Mouse (Mus musculus) C2C12 (cell line): ENCODE measurements at regions not wholly inside any gene's neighbourhood (a gene's known extent, or its start where the extent isn't known, plus 50 kb on each side); places are given as distances from the start of the nearest gene placed in this dataset.

Experiments used
- H3K27me3 ChIP-seq: one replicate; pipeline ENCODE4 v1.6.1; 2011; ENCODE audit not compliant: control insufficient read depth, insufficient read depth, insufficient read length
- H3K36me3 ChIP-seq: one replicate; pipeline ENCODE4 v1.6.1; 2011; ENCODE audit not compliant: control insufficient read depth, insufficient read depth
- H3K4me3 ChIP-seq: one replicate; pipeline ENCODE4 v1.5.1; 2011; ENCODE audit warnings: mild to moderate bottlenecking, control low read depth; ENCODE audit not compliant: poor library complexity, insufficient read depth, severe bottlenecking
- H3K79me2 ChIP-seq: one replicate; pipeline ENCODE4 v1.6.1; 2011; ENCODE audit not compliant: control insufficient read depth, insufficient read depth
- H3K79me3 ChIP-seq: one replicate; pipeline ENCODE4 v1.6.1; 2011; ENCODE audit warnings: low read depth, control low read depth
- H3ac ChIP-seq: one replicate; pipeline ENCODE3; 2011; ENCODE audit warnings: low read depth; ENCODE audit not compliant: control insufficient read depth, insufficient read length
- CTCF ChIP-seq: IDR thresholded peaks from one replicate; pipeline ENCODE4 v1.5.1; 2011; ENCODE audit not compliant: control insufficient read depth, insufficient read depth, insufficient read length
- MYOD1 ChIP-seq: IDR thresholded peaks from one replicate; pipeline ENCODE4 v1.6.1; 2011; ENCODE audit warnings: low read depth; ENCODE audit not compliant: control insufficient read depth, insufficient read length
- MYOG ChIP-seq: IDR thresholded peaks from one replicate; pipeline ENCODE4 v1.6.1; 2011; ENCODE audit not compliant: control insufficient read depth, insufficient read length; ENCODE audit errors: extremely low read depth
- USF1 ChIP-seq: IDR thresholded peaks from one replicate; pipeline ENCODE4 v1.6.1; 2011; ENCODE audit warnings: low read depth, mild to moderate bottlenecking, control low read depth, moderate library complexity

DNA sequence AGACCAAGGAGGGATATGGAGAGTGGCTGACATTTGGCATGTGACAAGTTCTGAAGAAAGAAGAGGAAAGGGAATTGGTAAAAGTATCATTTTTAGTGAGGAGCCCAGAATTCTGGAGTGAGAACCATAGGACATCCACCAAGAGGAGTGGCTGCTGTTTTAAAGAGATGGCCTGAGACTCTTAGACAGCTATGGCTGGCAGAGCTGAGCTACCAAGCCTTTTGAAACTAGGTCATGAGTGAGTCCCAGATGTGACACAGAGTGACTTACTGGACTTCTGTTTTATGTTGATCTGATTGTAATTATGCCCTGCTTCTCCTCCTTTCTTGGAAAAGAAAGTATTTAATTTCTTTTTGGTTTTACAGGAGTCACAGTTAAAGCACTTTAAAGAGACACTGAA lies 61.8 kb upstream of the Tprg start:
- Histone ChIP-seq H3K27me3 (no peaks in the 10 kb centered on the region), H3K79me3 (no peaks in the 10 kb centered on the region), H3ac (no peak overlapping the region), H3K36me3 (no peaks in the 10 kb centered on the region), H3K4me3 (no peak overlapping the region), H3K79me2 (no peaks in the 10 kb centered on the region)
- TF ChIP-seq CTCF (no peak), USF1 (no peak), MYOG (no peak), MYOD1 (no peak)
